Comparison of ENCODE assay signal across 9 mouse cellular contexts in genomic region chr8:80482822-80483774, GRCm38 (mm10). TPM values are rescaled to one million over a fixed set of nuclear protein-coding genes. Genes with fewer than 3 reads are reported as not detected.
A peak's percentile ranks its signal among the peaks of the same experiment; 100 is the strongest.
DNase-seq lines count a peak whose midpoint lies in the region; ATAC-seq and TF ChIP-seq lines count a peak whose summit lies in the region.
"Had no signal": no experiment of that assay in that cellular context is flagged by ENCODE, and none has a peak within 500 bp of the region (broad histone marks: within the 10 kb centered on the region; RNA-seq: fewer than 3 reads in every experiment).

No protein-coding gene starts in this region.

- DNase-seq in adrenal gland, adult (ENCODE audit: inconsistent age in 2 of 2, low spot score in 1 of 2), result peak; percentile 19 to 75
- DNase-seq in adrenal gland, postnatal 4 days (ENCODE audit: low spot score in 2 of 2), result no peak
- DNase-seq in lung, adult 2 months, result peak; percentile 9
- DNase-seq in lung, adult 18-20 months, result no peak
- peak; percentile 24 for DNase-seq in kidney, postnatal 14 days
- DNase-seq in frontal cortex, postnatal 25 days (ENCODE audit: low spot score in 2 of 2), result no peak

- no peak overlapping the region for H3K4me3 ChIP-seq in lung, adult 2 months (replicated peaks; ENCODE audit: extremely low read depth, low read depth, low read length)
- peak overlapping the region; percentile 16 for H3K4me3 ChIP-seq in embryonic facial prominence, embryonic 15.5 days (replicated peaks)
- no peak overlapping the region for H3K4me3 ChIP-seq in midbrain, embryonic 13.5 days (replicated peaks)

- TF ChIP-seq POLR2A in lung, adult 2 months (IDR thresholded peaks at IDR 0.05; ENCODE audit: borderline replicate concordance, extremely low read depth, low read depth, low read length), result no peak

- no peaks in the 10 kb centered on the region for H3K9me3 ChIP-seq in embryonic facial prominence, embryonic 15.5 days (replicated peaks)
- no peaks in the 10 kb centered on the region for H3K9me3 ChIP-seq in midbrain, embryonic 13.5 days

- no peak overlapping the region for H3K9ac ChIP-seq in embryonic facial prominence, embryonic 15.5 days
- H3K9ac ChIP-seq in midbrain, embryonic 13.5 days (replicated peaks), result no peak overlapping the region

- peak overlapping the region; percentile 36 for H3K4me2 ChIP-seq in embryonic facial prominence, embryonic 15.5 days (replicated peaks)
- H3K4me2 ChIP-seq in midbrain, embryonic 13.5 days (replicated peaks), result peak overlapping the region; percentile 25

- no peak overlapping the region for H3K27ac ChIP-seq in embryonic facial prominence, embryonic 15.5 days (replicated peaks)
- H3K27ac ChIP-seq in midbrain, embryonic 13.5 days, result no peak overlapping the region

- no peaks in the 10 kb centered on the region for H3K4me1 ChIP-seq in lung, adult 2 months (ENCODE audit: control insufficient read depth, insufficient read depth, low read length)
- peaks cover 3% of the 10 kb centered on the region; the same call in 1 of the 2 replicates for H3K4me1 ChIP-seq in embryonic facial prominence, embryonic 15.5 days
- no peaks in the 10 kb centered on the region for H3K4me1 ChIP-seq in midbrain, embryonic 13.5 days (replicated peaks)

- no peaks in the 10 kb centered on the region for H3K27me3 ChIP-seq in embryonic facial prominence, embryonic 15.5 days
- no peaks in the 10 kb centered on the region for H3K27me3 ChIP-seq in midbrain, embryonic 13.5 days

- peak; percentile 26; the same call in 1 of the 2 replicates for TF ChIP-seq CTCF in lung, adult 2 months (IDR thresholded peaks at IDR 0.05; ENCODE audit: insufficient read depth, low read length)

- 20% methylated on average over 16 of the region's 16 CpGs for WGBS in lung, adult 2 months
- WGBS in embryonic facial prominence, embryonic 15.5 days, result 19% methylated on average over 16 of the region's 16 CpGs
- 39% methylated on average over 16 of the region's 16 CpGs for WGBS in midbrain, embryonic 13.5 days

- ATAC-seq in embryonic facial prominence, embryonic 15.5 days (ENCODE audit: insufficient number of reproducible peaks, low FRiP score, low TSS enrichment, low read depth), result no peak
- ATAC-seq in midbrain, embryonic 13.5 days, result 0 out of 2 replicates have a peak, but pooled peaks have one; percentile 30

- H3K36me3 ChIP-seq in embryonic facial prominence, embryonic 15.5 days, result no peaks in the 10 kb centered on the region
- H3K36me3 ChIP-seq in midbrain, embryonic 13.5 days, result no peaks in the 10 kb centered on the region

RNA-seq across cellular contexts. Expression of gene Gypa, which starts 10.5 kb away (rescaled TPM):
- 10 to 100 TPM; 10.5 to 20.9 TPM for total RNA-seq in adrenal gland, postnatal 4 days (2021)
- polyA plus RNA-seq in lung, adult 2 months (2012; rRNA removed), result 0.13 and 0.46 TPM in 2 replicates
- 3.8 and 5.1 TPM in 2 replicates for polyA plus RNA-seq in embryonic facial prominence, embryonic 15.5 days (2015; fragmentation: Nextera tagmentation; extraction: Ambion mirVana)
- polyA plus RNA-seq in midbrain, embryonic 13.5 days (2015; fragmentation: Nextera tagmentation; extraction: Ambion mirVana), result 2.4 and 4.2 TPM in 2 replicates
- polyA plus RNA-seq: C2C12 had no signal

Comparison
In these comparisons a context has a peak if more than half of its experiments do, and no peak if none do; other contexts are left out.
1. DNase-seq: peak in adrenal gland, adult (2 of 2), lung, adult 2 months (single experiment) and kidney, postnatal 14 days (single experiment); none in adrenal gland, postnatal 4 days (0 of 2), lung, adult 18-20 months (0 of 2) and frontal cortex, postnatal 25 days (0 of 2).